Mouse (Mus musculus) E14TG2a.4 (cell line): ENCODE data around the gene Slx1b.
A peak's percentile ranks its signal among the peaks of the same experiment; 100 is the strongest.

ENCODE experiments used
- CTCF ChIP-seq: conservative IDR thresholded peaks from 2 replicates; pipeline ENCODE4 v1.5.1; 2014; ENCODE audit warnings: low read length
- NANOG ChIP-seq: IDR thresholded peaks from 2 replicates; pipeline ENCODE4 v1.6.1; 2014; ENCODE audit warnings: borderline replicate concordance, low read length, mixed read lengths

DNA sequence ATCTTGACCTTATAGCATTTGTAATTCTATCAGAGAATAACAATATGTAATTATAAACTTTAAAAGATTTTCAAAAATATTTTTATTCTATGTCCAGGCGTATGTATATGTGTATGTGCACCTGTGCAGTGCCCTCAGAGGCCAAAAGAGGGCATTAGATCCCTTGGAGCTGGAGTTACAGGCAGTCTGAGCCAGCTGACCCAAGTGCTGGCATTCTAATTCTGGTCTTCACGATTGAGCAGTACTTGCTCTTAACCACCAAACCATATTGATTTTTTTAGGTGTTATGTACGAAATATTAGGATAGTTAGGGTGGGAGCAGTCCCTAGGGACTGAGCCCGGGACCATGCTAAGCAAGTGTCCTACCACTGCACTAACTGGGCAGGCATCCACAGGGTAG is 47.1 kb downstream of the Slx1b start:
- TF ChIP-seq CTCF (peak; percentile 78), NANOG (no peak)
